Mouse (Mus musculus) intestine, embryonic 14.5 days (tissue): Measurements from ENCODE around the gene Trappc4. TPM values are rescaled to one million over a fixed set of nuclear protein-coding genes. Genes with fewer than 3 reads are reported as not detected.
A peak's percentile ranks its signal among the peaks of the same experiment; 100 is the strongest.
"Not testable (repeated sequence)": the region's sequence is repeated elsewhere in the genome, so short reads cannot be mapped to it uniquely, and the experiment has no call there.

Source experiments
- ATAC-seq: fragments of 200-750 bp; cut with Nextera tagmentation; replicated peaks from 2 replicates; pipeline ENCODE4 v1.8.0; 2017; ENCODE audit warnings: low read depth, moderate number of reproducible peaks, moderate TSS enrichment, moderate library complexity; ENCODE audit not compliant: low FRiP score, low TSS enrichment
- DNase-seq: peaks from one replicate; pipeline ENCODE4 v3.0.0-alpha.2; 2018; ENCODE audit warnings: low spot score
- H3K27ac ChIP-seq: fragments of 300-500 bp; sonication (generic); 2 replicates; pipeline ENCODE4 v1.5.1; 2014; ENCODE audit warnings: low read depth, mild to moderate bottlenecking, control low read depth
- H3K27me3 ChIP-seq: fragments of 300-500 bp; sonication (generic); replicated peaks from 2 replicates; pipeline ENCODE4 v1.6.1; 2014; ENCODE audit warnings: low read length, control low read depth; ENCODE audit not compliant: control insufficient read depth, insufficient read depth
- H3K36me3 ChIP-seq: fragments of 300-500 bp; sonication (generic); 2 replicates; pipeline ENCODE4 v1.6.1; 2014; ENCODE audit warnings: low read length, control low read depth; ENCODE audit not compliant: control insufficient read depth, insufficient read depth
- H3K4me1 ChIP-seq: fragments of 300-500 bp; sonication (generic); replicated peaks from 2 replicates; pipeline ENCODE4 v1.6.1; 2014; ENCODE audit warnings: low read length, control low read depth, mixed read lengths; ENCODE audit not compliant: control insufficient read depth, insufficient read depth
- H3K4me2 ChIP-seq: fragments of 300-500 bp; sonication (generic); 2 replicates; pipeline ENCODE4 v1.6.1; 2014; ENCODE audit warnings: low read length
- H3K4me3 ChIP-seq: fragments of 300-500 bp; sonication (generic); 2 replicates; pipeline ENCODE4 v1.5.1; 2014; ENCODE audit warnings: low read depth, low read length, control low read depth, mixed read lengths
- H3K9ac ChIP-seq: fragments of 300-500 bp; sonication (generic); 2 replicates; pipeline ENCODE4 v1.6.1; 2014; ENCODE audit warnings: mild to moderate bottlenecking, low read length
- H3K9me3 ChIP-seq: fragments of 300-500 bp; sonication (generic); 2 replicates; pipeline ENCODE4 v1.6.1; 2016; ENCODE audit warnings: low read length, control low read depth; ENCODE audit not compliant: control insufficient read depth
- WGBS: fragments of 180-500 bp; shearing (Covaris S2); extraction: QIAGEN DNeasy Blood & Tissue Kit; methylation state at CpG from one replicate; pipeline ENCODE4 v1.1.7; 2014; 5-methylcytosine and 5-hydroxymethylcytosine counted together
- polyA plus RNA-seq: library from polyadenylated mRNA; unstranded; fragments of >200 nt; fragmentation: Nextera tagmentation; extraction: Ambion mirVana; gene quantifications from 2 replicates; pipeline ENCODE4 v1.2.1, GENCODE M21; 2014

The Trappc4 gene
- 113 and 120 TPM in 2 replicates for polyA plus RNA-seq

DNA sequence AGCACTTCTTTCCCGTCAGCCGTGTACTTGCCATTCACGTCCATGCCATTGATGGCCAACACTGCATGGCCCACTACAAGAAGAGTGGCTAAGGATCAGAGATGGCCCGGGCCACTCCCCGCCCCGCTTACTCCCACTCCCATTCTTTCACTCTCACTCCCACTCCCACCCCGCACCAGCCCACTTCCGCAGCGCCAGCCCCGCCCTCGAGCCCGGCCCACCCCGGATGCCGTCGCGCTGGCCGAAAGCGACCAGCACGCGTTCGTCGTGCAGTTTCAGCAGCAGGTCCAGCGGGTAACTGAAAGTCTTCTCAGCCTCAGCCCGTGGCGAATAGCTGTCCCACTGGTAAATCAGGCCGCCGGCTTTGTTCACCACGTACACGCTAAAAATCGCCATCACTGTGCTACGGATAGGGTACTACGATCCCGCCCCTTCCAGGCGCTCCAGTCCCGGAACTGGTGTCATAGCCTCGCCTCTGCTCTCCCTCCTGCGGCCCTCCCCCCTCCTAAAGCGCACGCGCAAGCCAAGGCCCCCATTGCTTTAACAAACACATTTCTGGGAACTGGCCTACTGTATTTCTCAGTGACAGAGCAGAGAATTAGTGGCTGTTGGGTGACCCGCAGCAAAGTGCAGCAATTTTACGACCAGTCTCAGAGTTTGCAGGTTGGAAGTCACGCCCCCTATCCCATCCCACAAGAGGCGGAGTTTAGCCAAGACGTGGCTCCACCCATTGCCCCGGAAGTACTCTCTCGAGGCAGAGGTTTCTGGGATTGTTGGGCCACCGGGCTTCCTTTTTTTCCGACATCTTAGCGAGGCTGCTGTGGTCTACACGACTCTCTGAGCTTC, at the start of gene Trappc4, which contains the start of gene Rps25:
Gene Trappc4, minus strand, starts transcription at position 695 of the 846 bp plus-strand sequence.
Gene Rps25, plus strand, starts transcription at position 234 of the 846 bp plus-strand sequence.
- Histone ChIP-seq H3K4me3 (peak within 1 kb of the TSS; percentile 84), H3K4me2 (peak within 1 kb of the TSS; percentile 78), H3K27ac (peak within 1 kb of the TSS; percentile 93), H3K4me1 (peaks cover 2% of the 10 kb centered on the region; the same call in 1 of the 2 replicates), H3K9ac (peak within 1 kb of the TSS; percentile 93), H3K27me3 (no peaks in the 10 kb centered on the region), H3K36me3 (peaks cover 69% of the 10 kb centered on the region), H3K9me3 (no peaks in the 10 kb centered on the region)
- DNase-seq (peak; percentile 99), ATAC-seq (peak; percentile 92)
- under 1% methylated on average over 51 of the region's 51 CpGs for WGBS

DNA sequence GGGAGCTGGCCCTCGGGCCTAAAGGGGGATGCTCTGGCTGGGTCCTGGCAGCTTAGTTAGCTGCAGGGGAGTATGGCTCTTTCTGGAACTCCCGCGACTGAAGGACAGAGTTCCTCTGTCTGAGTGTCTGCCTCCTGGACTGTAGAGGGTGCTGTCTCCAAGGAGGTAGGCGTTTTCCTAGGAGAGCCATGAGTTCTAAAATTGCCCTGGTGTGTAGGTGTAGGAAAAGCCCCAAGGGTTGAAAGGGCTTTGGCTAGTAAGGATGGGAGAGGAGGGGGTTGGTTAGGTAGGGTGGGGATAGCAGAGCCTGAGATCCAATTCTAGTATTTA, 47.5 kb upstream of the Trappc4 start, which contains the start of gene Upk2:
Gene Upk2, minus strand, starts transcription at position 86 of the 330 bp plus-strand sequence.
- Histone ChIP-seq H3K36me3 (no peaks in the 10 kb centered on the region), H3K27me3 (no peaks in the 10 kb centered on the region), H3K9ac (no peak within 1 kb of the TSS), H3K4me3 (no peak within 1 kb of the TSS), H3K27ac (no peak within 1 kb of the TSS), H3K4me1 (0 out of 2 replicates have a peak, but pooled peaks cover 4% of the 10 kb centered on the region), H3K4me2 (no peak within 1 kb of the TSS), H3K9me3 (no peaks in the 10 kb centered on the region)
- ATAC-seq, result 0 out of 2 replicates have a peak, but pooled peaks have one; percentile 24
- DNase-seq, result no peak
- WGBS, result 25% methylated on average over 4 of the region's 4 CpGs

DNA sequence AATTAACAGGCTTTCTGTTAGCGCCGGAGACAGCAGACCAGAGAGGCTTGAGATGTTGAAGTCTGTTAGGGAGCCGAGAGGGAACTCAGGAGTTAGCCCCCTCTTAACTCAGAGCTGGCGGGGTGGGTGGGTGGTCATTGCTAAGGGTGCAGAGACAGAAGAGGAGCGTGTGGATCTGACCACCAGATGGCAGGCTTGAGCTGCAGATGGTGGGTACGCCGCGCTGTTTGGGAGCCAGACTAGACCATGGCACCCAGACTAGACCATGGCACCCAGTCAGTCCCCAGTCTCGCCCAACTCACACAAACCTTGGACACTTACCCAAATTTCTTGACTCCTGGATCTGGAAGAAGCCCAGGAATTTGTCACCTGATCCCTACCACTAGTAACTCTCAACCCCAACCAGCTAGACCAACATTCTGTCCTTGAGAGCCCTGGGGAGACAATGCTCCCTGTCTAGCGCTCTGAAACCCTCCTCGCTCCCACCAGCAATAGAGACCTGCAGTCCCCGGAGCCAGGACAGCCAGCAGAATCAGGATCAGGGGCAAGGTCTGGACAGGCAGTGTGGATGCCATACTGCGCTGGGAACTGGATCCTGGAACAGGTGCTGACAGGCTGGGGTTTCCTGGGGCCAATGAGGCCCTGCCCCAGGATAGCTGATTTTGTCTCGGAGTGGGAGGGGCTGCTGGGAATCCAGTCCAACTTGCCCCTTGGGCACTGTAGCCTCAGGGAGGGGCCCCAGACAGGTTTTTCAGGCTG, 46.9 kb upstream of the Trappc4 start:
- Histone ChIP-seq H3K27ac (no peak overlapping the region), H3K4me2 (no peak overlapping the region), H3K4me3 (no peak overlapping the region)

DNA sequence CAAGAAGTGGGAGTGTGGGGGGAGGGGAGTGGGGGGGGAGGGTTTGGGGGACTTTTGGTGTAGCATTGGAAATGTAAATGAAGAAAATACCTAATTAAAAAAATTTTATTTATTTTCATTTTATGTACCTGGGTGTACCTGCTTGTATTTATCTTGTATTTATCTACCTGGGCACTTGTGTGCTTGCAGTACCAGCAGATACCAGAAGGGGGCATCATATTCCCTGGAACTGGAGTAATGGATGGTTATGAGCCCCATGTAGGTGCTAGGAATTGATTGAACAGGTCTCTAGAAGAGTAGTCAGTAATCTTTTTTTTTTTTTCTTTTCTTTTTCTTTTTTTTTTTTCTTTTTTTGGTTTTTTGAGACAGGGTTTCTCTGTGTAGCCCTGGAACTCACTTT, 43.0 kb upstream of the Trappc4 start:
- ATAC-seq (no peak), DNase-seq (no peak)
- no peak overlapping the region for H3K27ac ChIP-seq
- H3K9ac ChIP-seq, result no peak overlapping the region
- no peak overlapping the region for H3K4me2 ChIP-seq
- H3K4me1 ChIP-seq, result no peaks in the 10 kb centered on the region
- no peaks in the 10 kb centered on the region for H3K9me3 ChIP-seq
- H3K27me3 ChIP-seq, result no peaks in the 10 kb centered on the region
- H3K36me3 ChIP-seq, result no peaks in the 10 kb centered on the region
- no peak overlapping the region for H3K4me3 ChIP-seq

More for the DNA sequence above, 46.9 kb upstream of the Trappc4 start:
- H3K4me1 ChIP-seq, result 0 out of 2 replicates have a peak, but pooled peaks cover 4% of the 10 kb centered on the region
- H3K27me3 ChIP-seq, result no peaks in the 10 kb centered on the region
- DNase-seq (peak; percentile 95), ATAC-seq (peak; percentile 79)
- no peak overlapping the region for H3K9ac ChIP-seq
- no peaks in the 10 kb centered on the region for H3K36me3 ChIP-seq
- no peaks in the 10 kb centered on the region for H3K9me3 ChIP-seq
- WGBS, result 7% methylated on average over 14 of the region's 14 CpGs

DNA sequence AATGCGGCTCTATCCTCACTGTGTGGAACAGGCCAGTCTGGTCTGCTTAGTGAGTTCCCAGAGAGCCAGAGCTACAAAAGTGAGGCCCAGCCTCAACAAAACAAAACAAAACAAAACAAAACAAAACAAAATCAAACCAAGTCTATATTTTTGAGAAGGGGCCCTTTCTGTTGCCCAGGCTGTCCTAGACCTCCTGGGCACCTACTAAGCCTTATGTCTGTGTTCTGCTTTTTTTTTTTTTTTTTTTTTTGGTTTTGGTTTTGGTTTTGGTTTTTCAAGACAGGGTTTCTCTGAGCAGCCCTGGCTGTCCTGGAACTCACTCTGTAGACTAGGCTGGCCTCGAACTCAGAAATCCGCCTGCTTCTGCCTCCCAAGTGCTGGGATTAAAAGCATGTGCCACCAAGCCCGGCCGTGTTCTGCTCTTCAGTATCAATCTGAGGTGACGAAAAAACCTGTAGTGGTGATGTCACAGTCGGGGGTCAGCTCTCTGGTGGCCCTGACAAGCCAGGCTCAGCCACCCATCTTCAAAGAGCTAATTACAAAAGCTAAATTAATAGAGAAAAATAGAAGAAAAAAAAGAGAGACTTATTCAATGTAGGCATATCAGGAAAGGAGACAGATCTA, 37.1 kb upstream of the Trappc4 start:
- not testable (repeated sequence) for H3K36me3 ChIP-seq, H3K9ac ChIP-seq, H3K4me2 ChIP-seq, ATAC-seq, H3K4me1 ChIP-seq, DNase-seq, H3K27ac ChIP-seq, H3K9me3 ChIP-seq, H3K27me3 ChIP-seq, H3K4me3 ChIP-seq
- 87% methylated on average over 7 of the region's 7 CpGs for WGBS

DNA sequence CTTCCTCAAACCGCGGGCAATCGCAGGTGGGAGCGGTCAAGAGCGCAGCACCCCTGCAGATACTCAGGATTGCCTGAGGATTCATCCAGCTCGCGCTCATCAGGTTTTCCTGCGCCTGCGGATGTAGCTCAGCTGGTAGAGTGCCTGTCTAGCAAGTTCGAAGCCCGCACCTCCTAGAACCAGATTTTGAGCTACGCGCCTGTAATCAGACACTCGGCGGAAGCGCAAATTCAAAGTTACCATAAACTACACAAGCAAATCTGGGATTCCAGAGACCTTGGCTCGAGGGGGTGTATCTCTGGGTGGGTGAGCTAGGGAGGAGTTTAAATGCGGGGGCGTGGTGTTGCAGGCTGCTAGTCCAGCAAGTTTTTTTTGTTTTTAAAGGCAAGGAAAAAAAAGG, 33.6 kb upstream of the Trappc4 start, which contains the start of gene Foxr1:
Gene Foxr1, minus strand, starts transcription at position 176 of the 400 bp plus-strand sequence.
- H3K27me3 ChIP-seq, result no peaks in the 10 kb centered on the region
- no peak within 1 kb of the TSS for H3K4me2 ChIP-seq
- no peaks in the 10 kb centered on the region for H3K9me3 ChIP-seq
- H3K4me3 ChIP-seq, result no peak within 1 kb of the TSS
- no peaks in the 10 kb centered on the region for H3K36me3 ChIP-seq
- H3K9ac ChIP-seq, result no peak within 1 kb of the TSS
- no peaks in the 10 kb centered on the region for H3K4me1 ChIP-seq
- no peak within 1 kb of the TSS for H3K27ac ChIP-seq
- DNase-seq, result no peak
- 71% methylated on average over 19 of the region's 19 CpGs for WGBS
- no peak for ATAC-seq

DNA sequence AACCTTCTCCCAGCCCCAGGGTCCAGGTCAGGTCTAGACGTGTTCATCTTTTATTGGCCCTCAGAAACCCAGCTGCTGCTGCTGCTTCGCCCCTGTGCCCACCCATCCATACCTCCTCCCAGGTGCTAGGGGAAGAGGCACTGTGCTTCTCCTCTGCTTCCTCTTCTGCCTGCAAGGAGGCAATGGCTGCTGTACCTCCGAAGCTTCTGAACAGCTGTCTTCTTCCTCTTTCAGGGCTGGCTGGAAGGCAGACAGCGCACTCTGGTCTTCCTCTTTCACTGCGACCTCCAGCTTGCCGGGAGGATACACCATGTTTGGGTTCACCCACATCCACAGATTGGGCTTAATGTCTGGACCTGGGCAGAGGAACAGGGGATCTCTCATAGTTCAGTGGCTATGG, 28.3 kb upstream of the Trappc4 start:
- Histone ChIP-seq H3K27me3 (no peaks in the 10 kb centered on the region), H3K9ac (no peak overlapping the region), H3K27ac (no peak overlapping the region), H3K4me3 (no peak overlapping the region), H3K9me3 (no peaks in the 10 kb centered on the region), H3K4me1 (no peaks in the 10 kb centered on the region), H3K36me3 (no peaks in the 10 kb centered on the region), H3K4me2 (no peak overlapping the region)
- WGBS, result 73% methylated on average over 6 of the region's 6 CpGs
- ATAC-seq, result no peak
- no peak for DNase-seq

DNA sequence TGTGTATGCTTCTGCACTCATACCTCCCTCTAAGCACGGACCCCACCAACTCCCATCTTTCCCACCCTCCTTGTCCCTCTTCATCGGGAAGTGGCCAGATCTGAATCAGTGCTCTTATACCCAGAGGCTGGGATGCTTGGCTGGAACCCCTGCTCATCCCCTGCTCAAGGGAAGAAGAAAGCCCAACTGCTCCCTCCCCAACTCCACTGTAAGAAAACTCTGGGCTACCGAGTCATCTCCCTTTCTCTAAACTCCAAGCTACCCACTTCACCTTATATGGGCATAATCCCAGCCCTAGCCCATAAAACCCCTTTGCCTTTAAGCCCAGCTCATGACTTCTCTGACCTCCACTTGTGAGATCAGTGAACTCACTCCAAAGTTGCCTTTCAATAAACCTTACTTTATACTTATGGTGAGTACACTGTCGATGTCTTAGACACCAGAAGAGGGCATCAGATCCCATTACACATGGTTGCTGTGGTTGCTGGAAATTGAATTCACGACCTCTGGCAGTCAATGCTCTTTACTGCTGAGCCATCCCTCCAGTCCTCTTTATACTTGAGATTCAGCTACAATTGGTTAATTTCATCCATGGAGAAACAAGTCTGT, 25.3 kb upstream of the Trappc4 start:
- no peak overlapping the region for H3K4me2 ChIP-seq
- WGBS, result 45% methylated on average over 5 of the region's 5 CpGs
- H3K9ac ChIP-seq, result no peak overlapping the region
- no peak for DNase-seq
- no peak overlapping the region for H3K27ac ChIP-seq
- no peaks in the 10 kb centered on the region for H3K9me3 ChIP-seq
- H3K4me1 ChIP-seq, result no peaks in the 10 kb centered on the region
- no peak for ATAC-seq
- H3K36me3 ChIP-seq, result no peaks in the 10 kb centered on the region
- H3K4me3 ChIP-seq, result no peak overlapping the region
- H3K27me3 ChIP-seq, result no peaks in the 10 kb centered on the region
